Mouse (Mus musculus) heart, adult 2 months (tissue): ENCODE data around the gene Rnf157.

ENCODE experiments used
- EP300 ChIP-seq: fragments of 200-500 bp; IDR thresholded peaks from 2 replicates; pipeline ENCODE4 v1.6.1; 2011; ENCODE audit warnings: low read depth, low read length, control low read depth; ENCODE audit not compliant: insufficient read depth
- POLR2A ChIP-seq: fragments of 200-500 bp; IDR thresholded peaks from 2 replicates; pipeline ENCODE4 v1.6.1; 2011; ENCODE audit warnings: mild to moderate bottlenecking, low read depth, low read length, control low read depth; ENCODE audit not compliant: insufficient read depth

DNA sequence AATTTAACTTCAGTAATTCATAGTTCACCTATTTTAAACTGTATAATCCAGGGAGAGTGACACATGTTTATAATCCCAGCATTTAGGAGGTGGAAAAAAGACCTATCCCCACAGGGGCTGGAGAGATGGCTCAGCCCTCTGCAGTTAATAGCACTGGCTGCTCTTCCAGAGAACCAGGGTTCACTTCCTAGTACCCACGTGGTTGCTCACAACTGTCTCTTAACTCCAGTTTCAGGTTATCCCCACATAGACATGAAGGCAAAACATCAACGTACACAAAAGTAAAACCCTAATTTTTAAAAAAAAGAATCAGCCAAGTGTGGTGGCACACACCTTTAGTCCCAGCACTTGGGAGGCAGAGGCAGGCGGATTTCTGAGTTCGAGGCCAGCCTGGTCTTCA, 7.2 kb downstream of the Rnf157 start:
- no peak for TF ChIP-seq POLR2A
- TF ChIP-seq EP300 = no peak
